Mouse (Mus musculus): Measurements from ENCODE around the gene Slc27a1.

GRCm38 (mm10) chr8:71579009-71579408, 10.3 kb downstream of the Slc27a1 start:
- no peak for TF ChIP-seq CTCF (IDR thresholded peaks at IDR 0.05; ENCODE audit: borderline replicate concordance, insufficient read depth, low read length)
- no peak for TF ChIP-seq POLR2A (IDR thresholded peaks at IDR 0.05; ENCODE audit: low read depth, low read length)
